Mouse (Mus musculus) stomach, embryonic 16.5 days (tissue): ENCODE results near the gene Gm10401. TPM values are rescaled to one million over a fixed set of nuclear protein-coding genes. Genes with fewer than 3 reads are reported as not detected.

Experiments
- ATAC-seq: fragments of 200-750 bp; cut with Nextera tagmentation; 2 replicates; pipeline ENCODE4 v1.8.0; 2017; ENCODE audit warnings: moderate number of reproducible peaks, moderate TSS enrichment; ENCODE audit not compliant: insufficient read depth, low FRiP score
- H3K27ac ChIP-seq: fragments of 300-500 bp; sonication (generic); 2 replicates; pipeline ENCODE4 v1.5.1; 2014; ENCODE audit warnings: low read length
- H3K27me3 ChIP-seq: fragments of 300-500 bp; sonication (generic); 2 replicates; pipeline ENCODE4 v1.6.1; 2014; ENCODE audit warnings: low read length, control low read depth, mixed read lengths; ENCODE audit not compliant: control insufficient read depth, insufficient read depth
- H3K36me3 ChIP-seq: fragments of 300-500 bp; sonication (generic); 2 replicates; pipeline ENCODE4 v1.6.1; 2014; ENCODE audit warnings: low read length; ENCODE audit not compliant: control insufficient read depth, insufficient read depth
- H3K4me1 ChIP-seq: fragments of 300-500 bp; sonication (generic); 2 replicates; pipeline ENCODE4 v1.6.1; 2014; ENCODE audit warnings: low read length, control low read depth, mixed read lengths; ENCODE audit not compliant: control insufficient read depth, insufficient read depth
- H3K4me2 ChIP-seq: fragments of 300-500 bp; sonication (generic); 2 replicates; pipeline ENCODE4 v1.6.1; 2014; ENCODE audit warnings: low read depth, low read length, mixed read lengths
- H3K4me3 ChIP-seq: fragments of 300-500 bp; sonication (generic); replicated peaks from 2 replicates; pipeline ENCODE4 v1.5.1; 2014; ENCODE audit warnings: mild to moderate bottlenecking, low read length
- H3K9ac ChIP-seq: fragments of 300-500 bp; sonication (generic); 2 replicates; pipeline ENCODE4 v1.6.1; 2014; ENCODE audit warnings: low read length
- H3K9me3 ChIP-seq: fragments of 300-500 bp; sonication (generic); replicated peaks from 2 replicates; pipeline ENCODE4 v1.6.1; 2016; ENCODE audit warnings: low read length, control low read depth; ENCODE audit not compliant: control insufficient read depth
- WGBS: fragments of 180-500 bp; shearing (Covaris S2); extraction: QIAGEN DNeasy Blood & Tissue Kit; methylation state at CpG from one replicate; pipeline ENCODE4 v1.1.7; 2014; 5-methylcytosine and 5-hydroxymethylcytosine counted together
- polyA plus RNA-seq: library from polyadenylated mRNA; unstranded; fragments of >200 nt; fragmentation: Nextera tagmentation; extraction: Ambion mirVana; gene quantifications from 2 replicates; pipeline ENCODE4 v1.2.1, GENCODE M21; 2015

Gm10401 gene
- polyA plus RNA-seq, 1 experiment from 2014 or later, result 20.2 TPM

GRCm38 (mm10) chr5:115139124-115139523 is 41.0 kb upstream of the Gm10401 start:
- Histone ChIP-seq H3K4me1 (0 out of 2 replicates have a peak, but pooled peaks cover under 1% of the 10 kb centered on the region), H3K9ac (no peak overlapping the region), H3K27ac (no peak overlapping the region), H3K4me3 (no peak overlapping the region), H3K27me3 (no peaks in the 10 kb centered on the region), H3K36me3 (0 out of 2 replicates have a peak, but pooled peaks cover 4% of the 10 kb centered on the region), H3K4me2 (no peak overlapping the region), H3K9me3 (no peaks in the 10 kb centered on the region)
- WGBS, result 62% methylated on average over 4 of the region's 4 CpGs
- ATAC-seq, result no peak

GRCm38 (mm10) chr5:115134234-115135165 is 36.4 kb upstream of the Gm10401 start, which contains the start of gene Unc119b:
Gene Unc119b (minus strand): TSS chr5:115134975.
- H3K27me3 ChIP-seq, result no peaks in the 10 kb centered on the region
- peak within 1 kb of the TSS; percentile 86 for H3K4me3 ChIP-seq
- H3K4me2 ChIP-seq, result peak within 1 kb of the TSS; percentile 99
- WGBS, result under 1% methylated on average over 77 of the region's 81 CpGs
- H3K27ac ChIP-seq, result 0 out of 2 replicates have a peak within 1 kb of the TSS, but pooled peaks have one; percentile 3
- peaks cover 10% of the 10 kb centered on the region for H3K4me1 ChIP-seq
- H3K9ac ChIP-seq, result peak within 1 kb of the TSS; percentile 89
- no peaks in the 10 kb centered on the region for H3K9me3 ChIP-seq
- peak; percentile 96 for ATAC-seq
- H3K36me3 ChIP-seq, result no peaks in the 10 kb centered on the region

DNA sequence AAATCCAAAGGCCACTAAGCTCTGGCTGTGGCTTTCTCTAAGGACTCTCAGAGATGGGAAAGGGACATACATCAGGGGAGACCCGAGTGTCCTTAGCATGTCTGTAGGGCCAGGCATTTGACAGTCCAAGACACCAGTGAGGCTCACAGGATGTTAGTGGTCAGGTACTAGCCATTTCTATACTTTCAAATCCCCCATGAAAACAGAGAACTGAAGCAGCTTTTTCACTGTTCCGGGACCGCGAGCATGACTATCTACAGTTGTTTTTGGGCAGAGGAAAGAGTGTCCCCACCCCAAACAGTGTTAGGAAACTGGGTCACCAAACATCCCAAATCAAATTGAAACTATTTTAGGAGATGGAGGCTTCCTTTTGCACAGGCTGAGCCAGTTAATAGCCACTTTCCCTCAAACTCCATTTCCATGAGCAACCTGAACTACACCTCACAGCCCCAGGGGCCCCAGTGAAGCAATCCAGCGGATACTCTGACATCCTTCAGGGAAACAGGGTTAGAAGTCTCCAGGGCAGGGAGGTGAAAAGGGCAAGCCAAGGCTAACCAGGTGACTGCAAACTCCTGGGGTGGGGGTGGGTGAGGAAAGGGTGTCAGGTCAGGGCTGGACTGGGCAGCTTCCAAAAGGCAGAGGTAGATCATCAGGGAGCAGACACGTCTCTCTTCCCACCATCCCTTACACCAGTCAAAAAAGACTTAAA is 35.4 kb upstream of the Gm10401 start:
- H3K27me3 ChIP-seq, result no peaks in the 10 kb centered on the region
- peaks cover 10% of the 10 kb centered on the region for H3K4me1 ChIP-seq
- no peaks in the 10 kb centered on the region for H3K36me3 ChIP-seq
- H3K4me3 ChIP-seq, result peak overlapping the region; percentile 86
- no peak for ATAC-seq
- no peak overlapping the region for H3K27ac ChIP-seq
- H3K9ac ChIP-seq, result peak overlapping the region; percentile 89; the same call in 1 of the 2 replicates
- H3K4me2 ChIP-seq, result peak overlapping the region; percentile 99
- WGBS, result 61% methylated on average over 6 of the region's 6 CpGs
- no peaks in the 10 kb centered on the region for H3K9me3 ChIP-seq

GRCm38 (mm10) chr5:115132465-115132864 is 34.4 kb upstream of the Gm10401 start:
- Histone ChIP-seq H3K36me3 (peaks cover 3% of the 10 kb centered on the region; the same call in 1 of the 2 replicates), H3K4me3 (no peak overlapping the region), H3K9me3 (no peaks in the 10 kb centered on the region), H3K27ac (no peak overlapping the region), H3K27me3 (no peaks in the 10 kb centered on the region), H3K4me2 (no peak overlapping the region), H3K9ac (no peak overlapping the region), H3K4me1 (peaks cover 10% of the 10 kb centered on the region)
- WGBS, result 93% methylated on average over 8 of the region's 8 CpGs
- ATAC-seq, result no peak

DNA sequence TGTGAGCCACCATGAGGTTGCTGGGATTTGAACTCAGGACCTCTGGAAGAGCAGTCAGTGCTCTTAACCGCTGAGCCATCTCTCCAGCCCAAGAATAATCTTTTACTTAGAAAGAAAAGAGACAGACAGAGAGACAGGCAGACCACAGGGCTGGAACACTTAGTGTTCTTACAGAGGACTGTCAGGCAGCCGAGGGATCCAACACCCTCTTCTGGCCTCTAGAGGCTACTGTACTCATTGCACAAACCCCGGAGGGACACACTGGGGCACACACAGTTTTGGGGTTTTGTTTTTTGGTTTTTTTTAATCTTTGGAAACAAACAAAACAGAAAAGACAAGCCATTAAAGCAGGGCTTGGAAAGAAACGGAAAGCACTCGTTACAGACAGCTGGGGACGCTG is 31.2 kb upstream of the Gm10401 start:
- ATAC-seq, result no peak
- no peak overlapping the region for H3K9ac ChIP-seq
- H3K36me3 ChIP-seq, result peaks cover 3% of the 10 kb centered on the region; the same call in 1 of the 2 replicates
- no peak overlapping the region for H3K4me2 ChIP-seq
- peaks cover 21% of the 10 kb centered on the region for H3K4me1 ChIP-seq
- H3K27me3 ChIP-seq, result no peaks in the 10 kb centered on the region
- WGBS, result 87% methylated on average over 6 of the region's 6 CpGs
- no peak overlapping the region for H3K4me3 ChIP-seq
- H3K27ac ChIP-seq, result no peak overlapping the region
- no peaks in the 10 kb centered on the region for H3K9me3 ChIP-seq

- H3K9ac ChIP-seq, result no peak overlapping the region
- no peak overlapping the region for H3K4me3 ChIP-seq
- 94% methylated on average over 22 of the region's 22 CpGs for WGBS
- H3K36me3 ChIP-seq, result peaks cover 3% of the 10 kb centered on the region; the same call in 1 of the 2 replicates
- H3K27ac ChIP-seq, result no peak overlapping the region
- no peak overlapping the region for H3K4me2 ChIP-seq
- no peaks in the 10 kb centered on the region for H3K27me3 ChIP-seq
- H3K4me1 ChIP-seq, result 0 out of 2 replicates have a peak, but pooled peaks cover 11% of the 10 kb centered on the region
- no peaks in the 10 kb centered on the region for H3K9me3 ChIP-seq
- no peak for ATAC-seq
Measured at GRCm38 (mm10) chr5:115127421-115128179, 29.5 kb upstream of the Gm10401 start.

GRCm38 (mm10) chr5:115126578-115127312 is 28.6 kb upstream of the Gm10401 start:
- H3K36me3 ChIP-seq, result peaks cover 3% of the 10 kb centered on the region; the same call in 1 of the 2 replicates
- ATAC-seq, result peak; percentile 43; the same call in 1 of the 2 replicates

More at GRCm38 (mm10) chr5:115126578-115127312, 28.6 kb upstream of the Gm10401 start:
- H3K9me3 ChIP-seq, result no peaks in the 10 kb centered on the region
- H3K4me2 ChIP-seq, result no peak overlapping the region
- 0 out of 2 replicates have a peak, but pooled peaks cover 11% of the 10 kb centered on the region for H3K4me1 ChIP-seq
- no peaks in the 10 kb centered on the region for H3K27me3 ChIP-seq
- no peak overlapping the region for H3K4me3 ChIP-seq
- H3K27ac ChIP-seq, result no peak overlapping the region
- 87% methylated on average over 28 of the region's 28 CpGs for WGBS
- H3K9ac ChIP-seq, result no peak overlapping the region
